9 mouse cellular contexts compared by ENCODE assay signal in the genomic region with DNA sequence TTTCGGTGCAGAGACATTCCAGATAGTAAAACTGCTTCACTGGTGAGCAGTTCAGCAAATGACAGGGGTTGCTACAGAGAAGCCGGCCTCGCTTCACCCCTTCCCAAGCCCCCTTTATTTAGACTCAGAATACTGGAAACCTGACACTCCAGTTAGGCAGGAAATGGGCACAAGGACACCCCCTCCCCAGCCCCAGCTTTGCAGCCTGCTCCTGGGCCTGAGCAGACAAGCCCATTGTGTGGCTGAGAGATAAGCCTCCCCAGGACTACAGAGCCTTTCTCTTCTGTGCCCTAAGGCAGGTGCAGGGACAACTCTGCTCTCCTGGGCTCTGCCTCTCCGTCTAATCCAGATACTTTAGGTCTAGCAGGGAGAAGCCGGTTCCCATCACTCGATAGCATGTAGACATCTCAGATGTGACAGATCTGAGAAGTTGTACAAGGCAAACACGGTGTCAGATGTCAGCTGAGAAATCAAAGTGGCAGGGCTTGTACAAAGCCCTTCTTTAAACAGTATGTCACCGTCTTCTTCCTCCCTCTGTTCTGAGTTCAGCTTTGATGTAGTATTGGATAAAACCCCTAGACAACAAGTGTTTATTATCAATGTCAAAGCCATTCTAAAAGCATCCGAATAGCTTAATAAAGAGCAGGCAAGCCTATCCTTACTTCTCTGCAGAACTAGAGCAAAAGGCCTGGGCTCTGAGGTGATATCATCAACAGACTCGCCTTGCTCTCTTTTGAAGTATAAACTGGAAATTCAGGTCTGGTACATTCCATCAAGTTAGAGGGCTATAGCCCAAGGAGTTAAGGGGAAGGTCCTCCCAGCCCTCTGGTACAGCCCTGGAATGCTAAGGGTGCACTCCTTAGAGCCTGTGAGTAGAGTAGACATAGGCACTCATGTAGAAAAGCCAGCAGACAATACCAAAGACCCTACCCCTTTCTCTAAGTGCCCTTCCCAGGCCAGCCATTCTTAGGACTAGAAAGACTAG. TPM values are rescaled to one million over a fixed set of nuclear protein-coding genes. Genes with fewer than 3 reads are reported as not detected.
DNase-seq lines count a peak whose midpoint lies in the region; ATAC-seq and TF ChIP-seq lines count a peak whose summit lies in the region.
"Had no signal": no experiment of that assay in that cellular context is flagged by ENCODE, and none has a peak within 500 bp of the region (broad histone marks: within the 10 kb centered on the region; RNA-seq: fewer than 3 reads in every experiment).

No protein-coding gene starts in this region.

- H3K27ac ChIP-seq in ES-Bruce4 (ENCODE audit: insufficient read depth, low read length) (peak overlapping the region; percentile 91), ES-E14 (ENCODE audit: insufficient read depth, low read depth, low read length, poor library complexity, severe bottlenecking) (peak overlapping the region; percentile 71)
- H3K27ac ChIP-seq in hindbrain, embryonic 15.5 days (replicated peaks): 0 out of 2 replicates have a peak overlapping the region, but pooled peaks have one; percentile 16
- peak overlapping the region; percentile 80 for H3K27ac ChIP-seq in midbrain, embryonic 10.5 days (replicated peaks)

- in situ Hi-C loops in ES-E14 (cut with MboI; ENCODE audit: low sequenced_read_pairs in 2 of 2, unreplicated experiment in 2 of 2): no loop called here

- peaks cover 7% of the 10 kb centered on the region for H3K4me1 ChIP-seq in ES-Bruce4 (ENCODE audit: control insufficient read depth, insufficient read depth, low read length)
- H3K4me1 ChIP-seq in ES-E14 (ENCODE audit: control insufficient read depth in 2 of 2, insufficient read depth in 2 of 2, low read length in 2 of 2, poor library complexity in 1 of 2): peaks cover 10 to 20% of the 10 kb centered on the region in 2 experiments
- H3K4me1 ChIP-seq in hindbrain, embryonic 15.5 days (replicated peaks): peaks cover 13% of the 10 kb centered on the region
- peaks cover 50% of the 10 kb centered on the region for H3K4me1 ChIP-seq in midbrain, embryonic 10.5 days

- no peak for TF ChIP-seq CTCF in ES-Bruce4 (IDR thresholded peaks at IDR 0.05; ENCODE audit: low read depth, low read length)

- 0 out of 2 replicates have a peak, but pooled peaks cover 4% of the 10 kb centered on the region for H3K36me3 ChIP-seq in ES-Bruce4 (ENCODE audit: control insufficient read depth, insufficient read depth, low read length, poor library complexity, severe bottlenecking)
- peaks cover 2% of the 10 kb centered on the region; the same call in 1 of the 2 replicates for H3K36me3 ChIP-seq in ES-E14 (ENCODE audit: control insufficient read depth, insufficient read depth, low read length, poor library complexity, severe bottlenecking)
- no peaks in the 10 kb centered on the region for H3K36me3 ChIP-seq in hindbrain, embryonic 15.5 days
- peaks cover 32% of the 10 kb centered on the region for H3K36me3 ChIP-seq in midbrain, embryonic 10.5 days

- H3K9ac ChIP-seq in ES-Bruce4 (ENCODE audit: low read depth, poor library complexity, severe bottlenecking) (no peak overlapping the region), ES-E14 (ENCODE audit: insufficient read depth, low read depth, low read length, poor library complexity, severe bottlenecking) (no peak overlapping the region)
- no peak overlapping the region for H3K9ac ChIP-seq in hindbrain, embryonic 15.5 days

- peak; percentile 89 for TF ChIP-seq EP300 in ES-Bruce4 (IDR thresholded peaks at IDR 0.05; ENCODE audit: insufficient read depth, low read depth, low read length)

- no peaks in the 10 kb centered on the region for H3K27me3 ChIP-seq in ES-Bruce4 (ENCODE audit: control insufficient read depth, insufficient read depth, low read length, poor library complexity, severe bottlenecking)
- no peaks in the 10 kb centered on the region for H3K27me3 ChIP-seq in hindbrain, embryonic 15.5 days
- no peaks in the 10 kb centered on the region; the same call in 1 of the 2 replicates for H3K27me3 ChIP-seq in midbrain, embryonic 10.5 days (ENCODE audit: low read depth, poor library complexity, severe bottlenecking)

- no peak overlapping the region for H3K4me3 ChIP-seq in ES-Bruce4 (ENCODE audit: low read depth, low read length)
- H3K4me3 ChIP-seq in ES-E14 (ENCODE audit: insufficient read depth in 1 of 2, low read depth in 1 of 2, low read length in 2 of 2, poor library complexity in 1 of 2, severe bottlenecking in 1 of 2): no peak overlapping the region
- H3K4me3 ChIP-seq in hindbrain, embryonic 15.5 days: no peak overlapping the region
- peak overlapping the region; percentile 25; the same call in 1 of the 2 replicates for H3K4me3 ChIP-seq in midbrain, embryonic 10.5 days
- H3K4me3 ChIP-seq: myocyte had no signal

- DNase-seq in ES-E14 (ENCODE audit: low read depth, low spot score): no peak
- DNase-seq in midbrain, embryonic 10.5 days (ENCODE audit: low spot score): peak; percentile 73
- no peak for DNase-seq in cerebellum, adult 11 months
- no peak for DNase-seq in right cerebral cortex, postnatal 14 days
- DNase-seq in right cerebral cortex, adult 18-20 months: no peak
- DNase-seq in layer of hippocampus, adult 11-12 months (ENCODE audit: low spot score): no peak

- ATAC-seq in hindbrain, embryonic 15.5 days (ENCODE audit: low FRiP score, low read depth): no peak

- H3K4me2 ChIP-seq in hindbrain, embryonic 15.5 days: no peak overlapping the region

- TF ChIP-seq POLR2A in ES-Bruce4 (IDR thresholded peaks at IDR 0.05; ENCODE audit: insufficient read depth, low read length): no peak

- WGBS in hindbrain, embryonic 15.5 days: 19% methylated on average over 10 of the region's 10 CpGs
- WGBS in midbrain, embryonic 10.5 days: 10% methylated on average over 10 of the region's 10 CpGs

- H3K9me3 ChIP-seq in ES-Bruce4 (replicated peaks; ENCODE audit: control insufficient read depth, insufficient read depth, low read length, poor library complexity, severe bottlenecking): no peaks in the 10 kb centered on the region
- H3K9me3 ChIP-seq in ES-E14 (ENCODE audit: control insufficient read depth, insufficient read depth, low read depth, low read length): no peaks in the 10 kb centered on the region
- H3K9me3 ChIP-seq in hindbrain, embryonic 15.5 days: no peaks in the 10 kb centered on the region
- H3K9me3 ChIP-seq in midbrain, embryonic 10.5 days (replicated peaks): no peaks in the 10 kb centered on the region

TF ChIP-seq in ES-E14, 5 proteins besides CTCF, POLR2A, EP300 and RAD21:
- TF ChIP-seq CHD2 (IDR thresholded peaks at IDR 0.05; ENCODE audit: low read depth, low read length): no peak
- TF ChIP-seq ZNF384 (IDR thresholded peaks at IDR 0.05; ENCODE audit: low read depth, low read length): no peak
- no peak for TF ChIP-seq MAFK (IDR thresholded peaks at IDR 0.05; ENCODE audit: insufficient read depth, low read depth, low read length)
- TF ChIP-seq ZC3H11A (IDR thresholded peaks at IDR 0.05; ENCODE audit: borderline replicate concordance, low read depth, low read length): no peak
- TF ChIP-seq HCFC1 (IDR thresholded peaks at IDR 0.05; ENCODE audit: borderline replicate concordance, insufficient read depth, low read length): no peak

RNA-seq across cellular contexts. Expression of a gene that starts 21.4 kb away (rescaled TPM):
- polyA plus RNA-seq in ES-Bruce4 (2011; ENCODE audit: insufficient read depth, insufficient read length, low read depth, missing spikeins): 27.8 and 30.2 TPM in 2 replicates
- 17.9 and 24.3 TPM in 2 replicates for total RNA-seq in ES-E14 (2012; rRNA removed)
- polyA plus RNA-seq in hindbrain, embryonic 15.5 days (2015; fragmentation: Nextera tagmentation; extraction: Ambion mirVana): 5.6 and 6.1 TPM in 2 replicates
- 11.1 and 12.1 TPM in 2 replicates for polyA plus RNA-seq in midbrain, embryonic 10.5 days (2016; fragmentation: Nextera tagmentation; extraction: Ambion mirVana)

Comparison
In these comparisons a context has a peak if more than half of its experiments do, and no peak if none do; other contexts are left out.
1. H3K27ac ChIP-seq: peak in every context shown above with its lines; median percentile 91 in ES-Bruce4; 80 in midbrain, embryonic 10.5 days; 71 in ES-E14; 16 in hindbrain, embryonic 15.5 days.